Mouse (Mus musculus): Measurements from ENCODE around the gene Tbr1. TPM values are rescaled to one million over a fixed set of nuclear protein-coding genes. Genes with fewer than 3 reads are reported as not detected.

The Tbr1 gene
- total RNA-seq, 2 experiments from 2014 or later: not detected

DNA sequence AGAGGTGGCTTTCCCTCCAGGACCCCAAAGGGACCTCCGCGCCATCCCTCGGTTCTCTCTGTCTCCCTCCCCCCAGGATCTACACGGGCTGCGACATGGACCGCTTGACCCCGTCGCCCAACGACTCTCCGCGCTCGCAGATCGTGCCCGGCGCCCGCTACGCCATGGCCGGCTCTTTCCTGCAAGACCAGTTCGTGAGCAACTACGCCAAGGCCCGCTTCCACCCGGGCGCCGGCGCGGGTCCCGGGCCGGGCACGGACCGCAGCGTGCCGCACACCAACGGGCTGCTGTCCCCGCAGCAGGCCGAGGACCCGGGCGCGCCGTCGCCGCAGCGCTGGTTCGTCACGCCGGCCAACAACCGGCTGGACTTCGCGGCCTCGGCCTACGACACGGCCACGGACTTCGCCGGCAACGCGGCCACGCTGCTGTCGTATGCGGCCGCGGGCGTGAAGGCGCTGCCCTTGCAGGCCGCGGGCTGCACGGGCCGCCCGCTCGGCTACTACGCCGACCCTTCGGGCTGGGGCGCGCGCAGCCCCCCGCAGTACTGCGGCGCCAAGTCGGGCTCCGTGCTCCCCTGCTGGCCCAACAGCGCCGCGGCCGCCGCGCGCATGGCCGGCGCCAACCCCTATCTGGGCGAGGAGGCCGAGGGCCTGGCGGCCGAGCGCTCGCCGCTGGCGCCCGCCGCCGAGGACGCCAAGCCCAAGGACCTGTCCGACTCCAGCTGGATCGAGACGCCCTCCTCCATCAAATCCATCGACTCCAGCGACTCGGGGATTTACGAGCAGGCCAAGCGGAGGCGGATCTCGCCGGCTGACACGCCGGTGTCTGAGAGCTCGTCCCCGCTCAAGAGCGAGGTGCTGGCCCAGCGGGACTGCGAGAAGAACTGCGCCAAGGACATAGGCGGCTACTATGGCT is 9.0 kb downstream of the Tbr1 start:
- peak; percentile 58 to 63 for DNase-seq

DNA sequence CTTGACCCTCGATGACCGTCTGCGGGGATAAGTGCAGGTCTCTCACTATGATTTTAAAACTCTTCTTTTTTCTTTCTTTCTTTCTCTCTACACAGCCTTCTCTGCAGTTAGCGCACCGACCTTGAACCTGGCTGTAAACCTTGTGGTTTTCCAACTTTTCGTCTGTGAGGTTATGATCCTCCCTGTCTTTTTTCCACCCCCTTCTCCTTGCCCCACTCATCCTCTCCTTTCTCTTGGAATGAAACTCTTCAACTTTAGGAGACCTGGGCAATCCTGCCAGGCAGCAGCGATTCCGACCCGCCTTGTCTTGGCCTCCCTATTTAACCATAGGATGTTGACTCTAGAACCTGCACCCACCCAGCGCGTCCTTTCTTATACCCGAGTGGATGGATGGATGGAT is 9.8 kb downstream of the Tbr1 start:
- DNase-seq: no peak

DNA sequence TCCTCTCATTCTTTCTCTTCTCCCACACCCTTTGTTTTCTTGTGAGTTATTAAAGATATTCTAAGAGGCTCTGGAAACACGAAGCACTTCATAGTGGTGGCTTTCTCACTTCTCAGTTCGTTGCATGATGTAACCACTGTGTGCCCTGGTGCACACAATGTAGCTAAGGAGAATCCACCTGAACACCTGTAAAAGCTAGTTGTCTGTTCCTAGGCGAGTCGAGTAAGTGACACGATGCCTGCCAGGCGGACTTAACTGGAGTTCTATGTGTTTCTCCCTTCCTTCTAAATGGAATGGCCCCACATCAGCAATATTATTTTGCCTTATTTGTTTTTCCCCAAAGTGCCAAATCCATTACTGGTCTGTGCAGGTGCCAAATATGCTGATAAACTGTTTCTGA is 10.4 kb downstream of the Tbr1 start:
- no peak for DNase-seq

DNA sequence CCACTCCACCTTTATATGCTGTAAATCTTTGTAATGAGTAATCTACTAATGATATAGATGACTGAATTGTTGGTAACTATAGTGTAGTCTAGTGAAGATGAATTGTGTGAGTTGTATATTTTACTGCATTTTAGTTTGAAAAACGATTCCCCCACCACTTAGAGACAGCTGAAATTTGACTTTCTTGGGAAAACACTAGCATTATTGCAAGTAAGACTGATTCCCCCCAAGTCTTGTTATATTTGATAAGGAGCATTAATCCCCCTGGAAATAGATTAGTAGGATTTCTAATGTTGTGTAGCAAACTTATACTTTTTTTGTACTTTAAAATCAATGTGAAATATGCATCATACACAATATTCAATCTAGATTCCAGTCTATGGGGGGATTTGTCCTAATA is 10.8 kb downstream of the Tbr1 start:
- DNase-seq: no peak

DNA sequence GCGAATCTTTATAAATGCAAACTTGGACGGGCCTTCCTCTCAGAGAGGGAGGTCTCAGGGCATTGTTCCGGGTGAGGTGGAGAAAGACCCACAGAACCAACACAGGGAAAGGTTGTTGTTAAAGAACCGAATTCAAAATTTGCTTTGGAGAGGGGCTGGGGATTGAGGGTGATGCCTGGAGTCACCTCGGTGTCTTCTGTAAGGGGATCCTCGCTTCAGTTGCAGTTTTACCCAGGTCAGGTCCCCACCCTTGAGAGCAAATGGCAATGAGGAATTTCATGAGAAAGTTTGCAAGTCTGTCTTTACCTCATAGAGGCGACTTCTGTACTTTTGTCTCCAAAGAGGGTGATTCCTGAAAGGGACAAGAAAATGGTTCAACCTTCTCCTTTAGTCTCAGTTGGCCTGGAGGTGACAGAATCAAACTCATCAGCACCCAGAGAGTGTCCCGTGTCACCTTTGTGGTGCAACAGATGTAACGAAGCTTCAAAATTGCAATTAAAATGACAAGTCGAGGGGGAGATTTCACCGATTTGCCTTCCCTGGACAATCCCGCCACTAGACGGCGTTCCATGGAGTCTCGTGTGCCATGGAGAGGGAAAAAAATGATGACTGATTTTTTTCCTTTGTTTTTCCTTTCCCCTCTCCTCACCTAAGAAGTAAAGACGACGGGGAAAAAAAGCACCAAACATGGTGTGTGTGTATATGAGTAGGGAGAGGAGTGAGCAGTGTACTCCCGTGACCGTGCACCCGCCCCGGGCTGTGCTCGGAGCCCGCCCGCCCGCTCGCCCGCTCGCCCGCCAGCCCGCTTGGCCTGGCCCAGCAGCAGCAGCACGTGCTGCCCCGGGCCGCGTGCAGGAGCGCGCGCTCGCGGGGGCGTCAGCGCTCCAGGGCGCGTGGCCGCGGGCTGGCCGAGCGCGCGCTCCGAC is 12.1 kb downstream of the Tbr1 start:
- DNase-seq: peak in 1 of 2 experiments; percentile 19

DNA sequence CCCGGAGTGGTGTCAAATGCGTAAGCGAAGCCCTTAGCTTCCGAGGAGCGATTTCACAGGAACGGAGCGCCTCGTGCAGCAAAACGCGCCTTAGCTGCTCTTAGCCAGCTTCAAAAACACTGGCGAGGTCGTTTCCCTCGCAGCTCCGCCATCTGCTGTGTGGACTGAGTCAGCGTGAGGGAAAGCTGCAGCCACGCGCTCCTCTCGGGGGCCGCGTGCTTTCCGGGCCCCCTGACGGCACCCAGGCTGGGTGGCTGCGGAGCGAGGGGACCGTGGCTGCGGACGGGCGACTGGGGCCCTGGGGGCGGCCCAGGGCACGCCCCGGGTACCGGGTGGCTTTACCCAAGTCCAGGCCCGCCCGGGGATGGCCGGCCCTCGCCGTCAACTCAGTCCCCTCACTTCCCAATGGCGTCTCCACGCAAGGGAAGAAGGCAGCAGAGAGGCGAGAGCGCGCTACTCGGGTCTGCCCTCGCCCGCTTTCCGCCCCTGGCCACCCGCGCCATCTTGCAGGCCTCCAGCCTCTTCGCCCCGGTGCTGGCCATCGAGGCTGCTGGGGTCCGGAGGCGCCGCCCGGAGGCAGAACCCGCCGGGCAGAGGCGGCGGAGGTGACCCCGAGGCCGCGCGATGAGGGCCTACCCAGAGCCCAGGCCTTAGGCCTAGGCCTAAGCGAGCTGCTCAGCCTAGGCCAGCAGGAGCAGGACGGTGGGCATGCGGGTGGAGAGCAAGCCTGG is 13.0 kb downstream of the Tbr1 start:
- DNase-seq: no peak

DNA sequence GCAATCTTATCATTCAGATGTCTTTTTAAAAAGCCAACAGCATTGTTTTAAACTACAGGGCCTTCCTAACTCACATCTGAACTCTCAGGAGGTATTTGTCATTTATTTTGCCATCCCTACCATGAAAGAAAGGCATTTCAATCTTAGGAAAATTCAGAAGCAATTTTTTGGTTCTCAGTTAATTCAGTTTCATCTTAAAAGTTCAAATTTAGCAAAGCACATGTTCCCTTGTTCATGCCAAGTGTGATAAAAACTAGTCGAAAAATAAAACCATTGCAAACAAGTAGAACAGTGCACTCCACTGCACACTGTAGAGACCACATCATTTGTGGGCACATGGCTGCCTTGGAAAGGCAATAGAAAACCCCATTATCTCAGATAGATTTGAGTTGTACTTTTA is 15.5 kb downstream of the Tbr1 start:
- DNase-seq: no peak

DNA sequence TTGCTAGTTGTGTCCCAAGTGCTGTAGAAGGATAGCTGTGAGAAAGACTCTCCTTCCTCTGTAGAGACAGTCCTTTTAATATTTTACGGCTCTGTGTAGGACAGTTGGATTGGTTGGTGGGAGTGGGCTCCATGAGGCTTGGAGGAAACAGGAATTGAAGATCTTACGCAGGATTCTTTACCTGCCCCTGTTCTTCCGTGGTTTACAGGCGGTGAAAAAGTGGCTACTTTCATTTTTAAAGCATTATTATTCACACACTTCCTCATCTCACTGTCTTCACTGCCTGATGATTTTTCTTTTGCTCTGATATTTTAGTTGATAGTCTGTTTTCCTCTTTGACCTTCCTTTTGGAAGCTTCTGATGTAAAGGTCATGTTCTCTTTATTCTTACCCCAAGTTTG is 17.5 kb downstream of the Tbr1 start:
- DNase-seq: no peak

DNA sequence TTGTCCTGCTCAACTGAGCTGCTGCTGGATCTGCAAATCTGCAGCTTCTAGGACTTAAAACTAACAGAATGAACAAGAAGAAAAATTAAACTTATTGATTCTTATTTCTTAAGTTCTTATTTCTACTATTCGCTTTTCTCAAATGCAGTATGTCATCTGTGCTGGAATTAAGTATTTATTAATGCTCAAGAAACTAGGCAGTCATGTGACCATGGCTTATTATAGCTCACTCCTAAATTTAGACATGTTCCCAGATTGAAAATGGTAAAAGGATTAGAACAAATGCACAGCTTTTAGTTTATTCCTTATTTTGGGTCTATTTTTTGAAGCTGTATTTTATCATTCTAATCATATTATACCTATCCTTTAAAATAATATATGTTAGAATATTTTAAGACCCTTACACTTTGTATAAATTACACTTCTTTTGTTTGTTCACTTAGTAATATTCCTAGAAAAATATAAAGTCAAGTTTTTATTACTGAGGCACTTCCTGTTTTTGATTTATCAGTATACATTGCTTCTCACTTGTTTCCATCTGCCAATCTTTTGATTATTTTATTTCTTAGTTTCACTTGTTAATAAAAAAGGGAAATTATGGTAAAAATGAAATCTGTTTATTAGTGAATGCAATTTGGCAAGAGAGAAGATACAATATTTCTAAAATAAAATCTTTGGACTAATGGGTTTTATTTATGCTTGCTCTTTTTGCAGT is 20.9 kb downstream of the Tbr1 start:
- DNase-seq: no peak

DNA sequence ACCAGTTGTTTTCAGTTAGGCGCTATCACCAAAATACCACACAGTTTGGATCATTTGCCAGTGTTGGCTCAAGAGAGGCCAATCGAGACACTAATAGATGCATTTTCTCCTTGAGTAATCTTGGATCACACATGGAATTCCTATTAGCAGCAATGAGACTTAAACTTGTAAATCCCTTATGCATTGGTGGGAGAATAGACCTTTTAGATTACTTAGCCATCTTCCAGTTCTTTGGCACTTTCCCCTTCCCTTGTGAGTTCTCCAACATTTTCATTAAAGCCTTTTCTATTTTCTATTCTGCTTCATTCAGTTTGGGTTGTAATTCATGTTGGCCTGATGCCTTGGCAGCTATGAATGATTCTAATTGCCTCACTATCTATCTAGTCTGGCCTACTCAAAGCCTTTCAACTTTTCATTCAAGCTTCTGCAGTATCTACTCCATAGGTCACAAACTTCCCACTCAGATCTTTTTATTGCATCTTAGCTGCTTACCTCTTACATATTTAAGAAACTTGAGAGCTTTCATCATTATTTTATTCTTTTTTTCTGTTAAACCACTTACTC is 34.6 kb downstream of the Tbr1 start:
- no peak for DNase-seq

Small RNA genes within 50 kb of the gene (microRNA-seq; reads per million reads assigned to microRNA genes)
- gene Gm22403: not detected

Other genes with a start within 250 kb of the Tbr1 start
- 10 to 100 TPM; 34.9 to 47.6 TPM for gene Tank, start 224.3 kb upstream of the Tbr1 start, total RNA-seq (2021)
- 100 to 1,000 TPM in 1 of 2 experiments, 10 to 100 TPM in 1; 97.0 to 112 TPM for gene Psmd14, start 91.2 kb upstream of the Tbr1 start, total RNA-seq (2021)
- gene Slc4a10, start 243.5 kb downstream of the Tbr1 start, total RNA-seq (2021): 1 to 10 TPM; 2.1 to 2.2 TPM